Mouse (Mus musculus) monocyte, adult 2 months (primary cell): ENCODE measurements around the gene Dlgap4.

Experiments
- DNase-seq, 2 experiments: peaks; one replicate each; pipeline ENCODE4 v3.0.0; 2022; ENCODE audit warnings: low spot score in 2 of 2, low read depth in 1 of 2

The Dlgap4 gene

DNA sequence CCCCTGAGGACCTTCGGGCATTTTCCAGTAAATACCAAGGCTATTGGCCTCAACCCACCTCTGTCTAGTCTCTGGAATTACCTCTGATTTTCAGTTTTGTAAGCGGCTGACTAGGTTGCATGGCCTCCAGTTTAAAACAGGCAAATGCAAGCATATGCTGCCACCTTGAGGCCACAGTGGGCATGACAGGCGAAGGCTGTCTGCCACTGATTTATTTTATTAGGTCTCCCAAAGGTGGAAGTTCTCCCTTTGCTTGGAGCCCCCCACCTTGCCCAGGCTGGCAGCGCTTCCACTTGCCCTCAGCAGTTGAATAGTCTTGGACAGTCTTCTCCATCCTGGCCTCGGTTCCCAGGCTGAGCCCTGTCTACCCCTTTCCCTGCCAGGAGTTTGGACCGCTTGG, 92.0 kb downstream of the Dlgap4 start:
- peak; percentile 43 to 71 for DNase-seq

DNA sequence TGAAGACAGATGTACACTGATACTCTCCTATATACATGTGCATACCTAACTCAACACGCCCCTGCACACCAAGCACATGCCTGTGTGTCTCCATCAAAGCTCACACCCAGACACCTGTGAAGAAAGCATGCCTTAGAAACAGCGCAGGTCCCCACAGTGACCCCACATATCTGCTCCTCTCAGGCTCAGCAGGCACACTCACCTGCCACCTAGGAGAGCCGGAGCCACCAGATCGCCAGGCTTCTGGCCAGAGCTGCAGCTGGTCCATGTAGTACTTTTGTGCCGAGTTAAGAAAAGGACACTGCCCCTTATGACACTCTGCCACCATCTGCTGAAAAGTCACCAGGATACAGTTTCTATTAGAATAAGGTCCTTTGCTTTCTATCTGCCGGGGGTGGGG, 103.2 kb downstream of the Dlgap4 start:
- DNase-seq = no peak

DNA sequence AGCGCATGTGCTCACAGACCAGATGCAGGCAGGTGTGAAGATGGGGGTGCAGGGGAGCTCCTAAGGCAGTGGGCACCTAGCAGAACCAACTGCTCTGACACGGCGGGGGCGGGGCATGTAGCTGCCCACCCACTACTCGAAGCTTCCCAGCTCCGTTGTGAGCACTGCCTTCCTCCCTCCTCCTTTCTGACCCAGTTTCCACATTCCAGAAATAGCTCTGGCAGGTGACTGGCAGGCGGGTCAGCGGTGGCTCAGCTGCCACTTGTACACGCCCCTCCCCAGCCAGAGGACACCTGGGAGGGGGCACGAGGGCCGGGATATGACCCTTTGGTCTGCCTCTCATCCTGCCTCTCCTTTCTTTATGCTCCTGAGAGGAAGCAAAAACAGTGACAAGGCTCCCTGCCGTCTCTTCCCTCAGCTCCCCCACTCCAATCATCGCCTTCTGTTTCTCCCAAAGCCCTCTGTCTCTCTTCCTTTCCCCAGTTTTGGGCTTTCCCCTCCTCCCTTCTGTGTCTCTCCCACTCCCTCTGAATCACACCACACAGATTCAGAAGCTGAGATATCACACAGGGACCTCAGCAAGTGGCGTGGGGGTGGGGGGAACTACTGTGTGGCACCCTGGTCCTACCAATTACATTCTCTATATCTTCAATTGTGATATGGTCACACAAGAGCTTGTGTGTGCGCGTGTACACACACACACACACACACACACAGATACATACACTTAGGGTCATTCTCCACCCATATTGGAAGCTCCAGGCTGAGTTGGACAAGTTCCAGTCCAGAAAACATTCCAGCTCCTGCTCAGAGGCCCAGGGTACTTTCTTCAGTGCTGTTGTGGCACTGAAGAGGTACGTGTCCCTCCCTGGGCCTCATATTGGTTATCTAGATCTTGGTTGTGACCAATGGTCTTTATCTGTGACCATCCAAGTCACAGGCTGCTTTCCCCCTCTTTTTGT, 104.1 kb downstream of the Dlgap4 start:
- no peak for DNase-seq

DNA sequence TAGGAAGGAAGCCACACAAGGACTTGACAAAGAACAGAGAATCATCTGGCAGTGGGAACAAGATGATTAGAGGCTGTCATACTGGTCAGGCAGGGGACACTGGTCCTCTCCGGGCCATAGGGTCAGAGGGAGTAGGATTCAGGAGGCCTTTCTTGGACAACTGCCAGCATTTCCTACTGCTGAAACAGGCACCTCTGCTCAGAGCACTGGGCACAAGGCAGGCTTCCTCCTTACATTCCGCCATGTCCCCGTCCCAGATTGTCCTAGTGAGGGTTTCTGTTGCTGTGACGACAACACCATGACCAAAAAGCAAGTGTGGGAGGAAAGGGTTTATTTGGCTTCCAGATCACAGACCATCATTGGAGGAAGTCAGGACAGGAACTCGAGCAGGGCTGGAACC, 105.3 kb downstream of the Dlgap4 start:
- no peak for DNase-seq

DNA sequence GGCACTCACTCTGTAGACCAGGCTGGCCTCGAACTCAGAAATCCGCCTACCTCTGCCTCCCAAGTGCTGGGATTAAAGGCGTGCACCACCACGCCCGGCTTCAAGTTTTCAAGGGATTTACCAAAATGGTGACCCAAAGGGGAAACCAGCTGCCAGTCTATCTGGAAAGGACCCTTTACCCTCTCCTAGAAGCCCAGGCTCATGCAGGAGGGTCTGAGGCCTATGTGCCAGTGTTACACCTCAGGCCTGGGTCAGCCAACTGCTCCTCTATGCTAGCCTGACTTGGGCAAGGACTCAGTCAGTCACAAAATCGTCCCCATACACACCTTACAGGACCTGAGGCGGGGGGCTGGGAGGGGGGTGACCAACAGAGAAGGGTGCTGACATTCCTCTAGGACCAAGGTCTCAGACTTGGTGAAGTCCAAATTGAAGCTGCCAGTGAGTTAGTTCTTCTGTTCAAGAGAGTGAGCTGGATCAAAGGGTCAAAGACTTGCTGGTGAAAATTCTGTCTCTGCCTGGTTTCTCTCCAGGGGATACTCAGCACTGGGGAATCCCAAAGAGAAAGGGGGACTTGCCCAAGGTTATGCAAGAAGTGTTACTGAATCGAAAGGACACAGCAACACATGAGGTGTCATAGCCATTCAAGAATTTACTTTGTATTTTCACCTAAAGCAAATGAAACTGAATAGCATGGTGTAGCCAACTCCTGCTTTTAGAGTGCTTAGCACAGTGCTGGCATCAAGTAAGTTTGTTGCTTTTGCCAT, 106.2 kb downstream of the Dlgap4 start:
- DNase-seq = no peak

DNA sequence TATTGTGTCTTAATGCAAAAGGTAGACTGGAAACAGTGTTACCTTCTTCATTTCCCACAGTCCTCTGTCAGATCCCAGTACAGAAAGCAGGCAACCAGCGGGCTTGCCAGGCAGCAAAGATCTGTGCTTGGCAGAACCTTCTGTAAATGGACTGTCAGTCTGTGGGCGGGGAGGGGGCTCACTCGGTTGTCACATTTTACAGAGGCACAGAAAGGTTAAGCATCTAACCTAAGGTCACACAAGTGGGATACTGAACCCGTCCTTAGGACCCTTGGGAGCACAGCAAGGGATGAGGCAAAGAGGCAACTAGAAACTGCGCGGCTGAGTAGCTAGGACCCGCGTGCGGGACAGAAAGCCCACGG, 106.8 kb downstream of the Dlgap4 start:
- DNase-seq = no peak

DNA sequence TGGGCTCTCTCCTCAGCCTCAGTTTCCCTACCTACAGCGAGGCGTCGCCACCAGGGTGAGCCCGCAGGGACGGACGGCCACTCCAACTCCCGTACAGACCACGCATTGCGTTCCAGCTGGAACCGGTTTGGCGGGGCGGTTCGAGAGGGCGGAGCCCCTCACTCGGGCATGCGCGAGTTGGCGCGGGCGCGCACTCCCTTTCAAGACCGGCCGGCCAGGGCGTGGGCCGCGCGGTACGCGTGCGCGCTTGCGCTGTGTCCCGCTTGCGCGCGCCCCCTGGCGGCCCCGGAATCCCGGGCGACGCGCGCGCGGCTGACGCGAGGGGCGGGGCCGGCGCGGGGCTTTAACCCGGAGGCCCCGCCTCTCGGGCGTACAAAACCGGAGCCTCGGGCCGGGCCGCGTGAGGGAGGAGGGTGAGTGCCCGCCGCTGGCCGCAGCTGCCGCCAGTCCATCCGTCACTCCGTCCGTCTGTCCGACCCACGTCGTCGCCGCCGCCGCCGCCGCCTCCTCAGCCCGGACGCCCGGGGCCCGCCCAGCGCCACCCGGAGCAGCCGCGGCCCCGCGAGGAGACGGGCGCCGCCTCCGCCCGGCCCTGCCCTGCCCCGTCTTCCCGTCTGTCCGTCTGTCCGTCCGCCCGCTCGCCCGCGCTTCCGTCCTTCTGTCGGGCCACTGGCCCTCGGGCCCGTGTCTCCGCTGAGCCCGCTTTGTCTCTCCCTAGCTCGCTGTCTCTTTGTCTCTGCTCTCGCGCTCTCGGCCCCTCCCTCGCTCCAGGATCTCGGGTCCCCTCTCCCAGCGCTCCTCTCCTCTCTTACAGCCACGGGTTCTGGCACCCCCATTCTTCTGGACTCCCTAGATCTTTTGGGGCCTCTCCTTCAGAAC, 107.4 kb downstream of the Dlgap4 start:
- peak; percentile 68 to 80 for DNase-seq

DNA sequence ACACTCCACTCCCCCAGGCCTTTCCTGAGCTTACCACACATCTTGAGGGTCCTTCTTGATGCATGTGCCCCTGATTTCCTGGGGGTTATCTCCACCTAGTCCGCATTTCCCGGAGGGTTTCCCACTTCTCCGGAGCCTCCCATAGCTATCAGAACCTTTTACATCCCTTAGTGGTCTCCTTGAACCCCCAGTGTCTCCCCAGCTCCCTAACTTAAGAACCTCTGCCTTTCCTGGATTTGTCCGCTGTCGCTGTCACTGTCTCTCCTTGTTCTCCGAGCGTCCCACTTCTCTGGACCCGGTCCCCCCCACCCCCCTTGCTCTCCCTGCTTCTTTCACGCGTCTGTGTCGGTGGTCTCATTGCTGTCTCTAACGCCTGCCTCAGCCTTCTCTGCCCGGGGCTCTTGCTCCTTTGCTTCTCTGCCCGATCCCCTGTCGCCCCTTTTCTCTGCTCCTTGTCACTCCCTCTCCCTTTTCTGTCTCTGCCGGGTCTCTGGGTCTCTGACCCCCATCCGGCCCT, 108.1 kb downstream of the Dlgap4 start:
- no peak for DNase-seq

DNA sequence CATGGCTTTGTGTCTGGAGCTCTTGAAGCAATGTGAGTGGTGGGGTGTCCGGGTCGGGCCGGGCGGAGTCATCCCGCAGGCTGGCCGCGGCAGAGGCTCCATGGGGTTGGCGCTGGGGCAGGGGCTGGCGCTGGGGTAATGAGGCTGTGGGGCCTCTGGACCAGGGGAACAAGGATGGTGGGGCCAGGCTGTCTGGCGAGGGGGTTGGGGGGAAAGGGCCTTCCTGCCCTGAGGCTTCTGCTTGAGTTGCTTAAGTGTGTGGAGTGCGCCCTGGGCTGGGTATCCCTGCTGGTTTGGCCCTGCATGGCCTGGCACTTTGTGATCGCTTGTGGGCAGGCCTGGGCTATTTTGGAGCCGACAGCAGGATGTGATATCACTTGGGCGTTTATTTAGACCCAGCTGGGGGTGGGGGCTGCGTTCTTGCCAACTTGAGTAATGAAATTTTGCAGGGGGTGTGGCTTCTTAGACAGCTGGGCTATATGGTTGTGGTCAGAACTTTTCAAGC, 108.6 kb downstream of the Dlgap4 start:
- DNase-seq = no peak

DNA sequence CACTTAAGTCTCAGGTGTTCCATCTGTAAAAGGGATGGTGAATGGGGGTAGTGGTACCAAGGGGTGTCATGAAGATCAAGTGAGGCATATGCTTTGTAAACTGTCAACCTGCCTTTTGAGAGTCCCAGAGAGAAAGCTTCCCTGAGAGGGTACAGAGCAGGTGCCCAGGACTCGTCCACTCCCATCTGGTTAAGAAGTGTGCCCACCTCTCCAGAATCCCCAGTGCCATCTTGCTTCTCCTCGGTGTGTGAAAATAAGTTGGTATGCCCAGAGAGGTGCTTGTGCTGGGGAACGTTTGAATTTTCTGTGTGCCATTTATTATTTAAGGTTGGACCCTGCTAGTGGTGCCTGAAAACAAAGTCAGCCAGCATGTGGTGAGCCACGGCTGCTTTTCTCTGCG, 109.2 kb downstream of the Dlgap4 start:
- DNase-seq = no peak

DNA sequence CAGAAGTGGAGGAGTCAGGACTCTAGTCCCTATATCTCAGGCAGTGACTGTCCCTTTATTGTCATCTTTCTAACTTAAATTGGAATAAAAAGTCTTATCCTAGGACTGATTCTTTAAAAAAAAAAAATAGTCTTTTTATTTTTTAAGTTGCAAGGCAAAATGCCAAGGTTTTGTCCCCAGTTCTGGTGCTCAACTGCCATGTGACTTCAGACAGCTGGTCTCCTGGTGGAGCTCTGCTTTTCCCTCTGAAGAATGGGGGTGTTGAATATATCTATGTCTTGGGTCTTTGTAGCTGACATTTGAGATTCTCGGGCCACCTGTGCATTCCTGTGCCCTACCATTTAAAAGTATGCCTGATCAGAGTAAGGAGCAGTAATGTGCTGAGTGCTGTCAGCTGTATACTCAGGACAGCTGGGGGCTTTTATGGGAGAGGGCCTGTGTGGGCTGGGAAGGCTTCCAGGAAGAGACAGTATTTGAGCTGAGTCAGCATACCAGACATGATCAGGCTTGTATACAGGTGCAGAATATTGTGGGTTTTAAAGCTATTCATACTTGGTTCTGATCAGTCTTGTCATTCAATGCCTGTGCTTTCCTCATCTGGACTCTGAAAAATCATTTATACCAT, 110.5 kb downstream of the Dlgap4 start:
- DNase-seq = no peak

DNA sequence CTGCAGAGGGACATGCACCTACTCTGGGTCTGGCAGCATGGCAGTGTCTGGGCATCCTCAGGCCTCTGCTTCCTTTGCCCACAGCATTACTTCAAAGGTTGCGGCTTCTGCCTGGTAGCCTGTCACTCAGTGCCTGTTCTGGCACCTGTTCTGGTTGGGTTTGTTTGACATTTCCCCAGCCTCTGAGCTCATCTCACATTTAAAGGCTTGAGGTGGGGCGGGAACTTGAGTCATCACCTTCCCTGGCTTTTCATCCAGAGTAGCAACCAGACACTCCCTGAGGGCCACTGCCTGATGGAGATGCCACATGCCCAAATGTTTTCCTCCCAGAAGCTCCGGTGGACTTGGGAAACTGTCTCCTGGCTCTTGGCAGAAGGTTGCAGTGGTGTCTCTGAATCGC, 111.4 kb downstream of the Dlgap4 start:
- DNase-seq = no peak

DNA sequence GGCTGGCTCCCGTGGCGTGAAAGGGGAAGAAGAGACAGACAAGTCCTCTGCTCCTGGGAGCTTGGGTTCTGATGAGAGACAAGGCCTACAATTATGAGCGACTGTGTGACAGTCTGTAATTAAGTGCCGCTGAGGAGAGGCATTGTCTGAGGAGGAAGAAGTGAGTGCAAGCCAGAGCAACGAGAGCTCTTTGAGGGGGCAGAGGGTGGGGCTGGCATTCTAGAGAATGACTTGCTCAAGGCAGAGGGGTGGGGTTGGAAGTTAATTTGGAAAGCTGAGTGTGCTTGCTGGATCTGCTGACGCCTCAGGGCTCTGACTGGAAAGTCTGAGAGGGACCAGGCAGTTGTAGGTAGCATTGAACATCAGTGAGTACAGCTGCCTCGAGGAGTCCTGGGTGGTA, 112.8 kb downstream of the Dlgap4 start:
- no peak for DNase-seq

DNA sequence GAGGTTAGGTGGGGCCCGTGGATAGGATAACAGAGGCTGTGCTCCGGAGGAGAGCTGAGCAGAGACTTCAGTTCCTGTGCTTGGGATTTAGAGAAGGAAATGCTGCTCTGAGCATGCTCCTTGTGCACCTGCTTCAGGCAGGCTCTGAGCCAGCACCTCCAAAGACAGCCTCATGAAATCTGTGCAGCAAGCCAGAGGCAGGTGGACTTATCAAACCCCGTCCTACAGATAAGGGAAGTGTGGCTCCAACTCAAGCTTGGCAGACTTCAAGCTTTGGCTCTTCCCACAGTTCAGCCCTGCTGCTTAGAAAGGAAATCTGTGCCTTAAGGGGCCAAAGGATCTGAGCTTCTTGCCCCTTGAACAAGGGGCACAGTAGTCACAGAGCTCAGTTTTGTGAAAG, 113.4 kb downstream of the Dlgap4 start:
- no peak for DNase-seq

DNA sequence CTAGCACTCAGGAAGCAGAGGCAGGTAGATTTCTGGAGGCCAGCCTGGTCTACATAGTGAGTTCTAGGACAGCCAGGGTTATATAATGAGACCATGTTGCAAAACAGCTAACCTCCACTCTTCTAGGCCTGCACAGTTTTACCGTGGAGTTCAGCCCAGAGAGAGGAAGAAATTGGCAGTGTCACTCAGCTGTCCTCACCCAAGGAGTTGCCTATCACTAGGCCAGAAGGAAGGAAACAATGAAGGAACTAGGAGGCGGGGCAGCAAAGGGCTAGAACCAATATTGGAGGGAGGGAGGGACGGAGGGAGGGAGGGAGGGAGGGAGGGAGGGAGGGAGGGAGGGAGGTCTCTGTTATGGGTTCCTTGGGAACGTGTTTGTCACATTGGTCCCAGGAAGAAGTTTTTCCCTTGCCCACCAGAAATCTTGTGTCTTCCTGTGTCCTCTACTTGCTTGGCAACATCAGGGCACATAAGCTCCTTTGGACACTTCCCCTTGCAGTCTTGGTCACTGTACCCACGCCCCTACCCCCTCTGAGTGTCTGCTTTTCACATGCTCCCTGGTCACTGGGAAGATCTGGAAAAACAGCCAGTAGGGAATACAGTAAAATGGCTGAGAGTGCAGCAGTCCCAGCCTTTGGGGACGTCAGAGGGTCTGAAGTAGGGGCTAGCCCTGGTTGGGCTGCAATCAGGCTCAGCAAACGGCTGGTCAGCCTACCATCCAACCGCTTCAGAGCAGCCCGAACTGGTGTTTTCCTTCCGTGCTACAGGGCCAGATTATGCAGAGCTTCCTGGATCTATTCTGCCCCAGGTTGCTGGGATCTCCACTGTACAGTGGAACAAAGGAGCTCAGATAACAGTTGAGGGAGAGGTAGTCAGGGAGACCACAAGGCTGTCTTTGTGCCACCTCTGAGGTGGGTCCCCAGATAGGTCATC, 116.3 kb downstream of the Dlgap4 start:
- no peak for DNase-seq

DNA sequence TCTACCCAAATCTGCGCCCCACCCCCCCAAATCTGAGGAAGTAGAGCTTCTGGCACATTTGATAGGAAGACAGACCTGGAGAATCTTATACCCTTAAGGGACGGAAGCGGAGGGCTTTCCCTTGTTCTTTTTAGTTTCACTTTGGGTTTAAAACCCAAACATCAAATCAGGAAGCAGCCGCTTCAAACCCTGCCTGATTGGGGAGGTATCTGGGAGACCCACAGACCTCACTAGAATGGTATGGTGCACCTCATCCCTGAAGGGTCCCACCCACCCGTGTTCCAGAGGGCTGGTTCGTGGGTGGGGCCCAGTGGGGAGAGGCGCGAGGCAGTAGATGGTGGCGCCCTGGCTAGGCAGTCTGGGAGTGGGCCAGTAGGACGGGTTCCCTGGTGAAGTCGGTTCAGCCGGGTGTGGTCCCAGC, 117.0 kb downstream of the Dlgap4 start:
- DNase-seq = no peak

DNA sequence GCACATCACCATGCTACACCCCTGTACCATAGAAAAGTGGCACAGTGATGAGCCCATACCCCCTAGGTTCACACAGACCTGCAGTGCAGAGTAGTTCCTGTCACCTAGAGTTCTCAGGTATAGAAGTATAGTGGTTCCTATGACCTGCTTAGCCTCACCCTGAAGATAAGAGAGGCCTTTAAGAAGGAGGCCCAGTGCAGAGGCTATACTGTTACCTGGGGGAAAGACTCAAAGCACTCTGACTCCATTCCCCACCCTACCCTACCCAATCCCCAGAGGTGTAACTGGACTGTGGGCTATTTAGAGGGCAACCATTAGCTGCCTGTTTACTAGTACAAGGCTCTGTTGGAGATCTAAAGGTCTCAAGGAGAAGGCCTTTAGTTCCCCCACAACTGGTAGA, 118.1 kb downstream of the Dlgap4 start:
- DNase-seq = no peak

DNA sequence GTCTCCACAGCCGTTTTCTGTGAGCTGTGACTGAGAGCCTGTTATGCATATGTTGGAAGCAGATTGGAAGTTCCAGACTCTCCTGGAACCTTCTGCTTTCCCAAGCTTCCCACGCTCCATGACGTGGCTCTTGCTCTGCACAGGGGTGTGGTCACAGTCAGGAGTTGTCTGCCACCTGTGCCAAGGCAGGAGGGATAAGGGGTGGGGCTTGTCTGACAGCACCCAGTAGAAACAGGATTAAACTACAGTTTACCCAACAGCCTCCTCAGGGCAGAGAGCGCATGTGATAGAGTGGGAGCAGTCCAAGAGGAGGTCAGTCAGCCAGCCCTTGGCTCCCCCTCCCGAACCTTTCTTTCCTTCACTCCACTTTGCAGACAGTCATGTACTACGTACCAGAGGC, 118.6 kb downstream of the Dlgap4 start:
- no peak for DNase-seq

DNA sequence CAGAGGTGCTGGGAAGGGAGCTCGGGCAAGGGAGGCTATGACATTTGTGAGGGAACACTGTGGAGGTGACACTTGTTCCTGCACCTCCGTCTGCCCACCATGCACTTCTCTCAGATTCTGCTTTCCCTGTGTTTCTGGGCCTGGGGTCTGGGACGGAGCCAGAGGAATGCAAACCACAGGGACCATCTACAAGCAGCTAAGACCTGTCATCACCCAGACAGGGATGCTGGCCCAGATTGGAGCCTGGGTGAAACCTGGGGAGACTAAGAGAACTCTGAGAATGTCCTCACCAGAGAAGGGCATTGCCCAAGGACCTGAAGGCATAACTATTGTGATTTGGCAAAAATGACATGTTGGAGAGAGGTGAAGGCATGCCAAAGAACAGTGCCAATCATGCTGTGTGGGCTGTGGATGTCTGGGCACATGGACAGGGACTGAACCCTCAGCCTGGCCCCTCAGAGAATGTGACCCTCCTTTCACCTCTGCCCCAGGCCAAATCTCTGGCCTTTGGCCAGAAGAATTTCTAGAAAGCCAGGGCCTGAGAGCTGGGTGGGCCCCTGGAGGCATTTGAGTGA, 122.3 kb downstream of the Dlgap4 start:
- DNase-seq = no peak
